Mouse (Mus musculus) left cerebral cortex, postnatal 4 days (tissue): ENCODE data around the gene Fam155a. TPM values are rescaled to one million over a fixed set of nuclear protein-coding genes. Genes with fewer than 3 reads are reported as not detected.

ENCODE experiments used
- DNase-seq: peaks from one replicate; pipeline ENCODE4 v3.0.0-alpha.2; 2022
- intact Hi-C: fragments of 180-260 bp; cut with DNase I; formaldehyde crosslinking; loops from one replicate; pipeline ENCODE4 v1.15.1; 2025
- total RNA-seq, 2 experiments: library from RNA; stranded (reverse); gene quantifications; 2 replicates each; pipeline ENCODE4 v1.2.3; 2021

The Fam155a gene
- total RNA-seq, 2 experiments from 2014 or later, result 84.6 to 84.9 TPM

DNA sequence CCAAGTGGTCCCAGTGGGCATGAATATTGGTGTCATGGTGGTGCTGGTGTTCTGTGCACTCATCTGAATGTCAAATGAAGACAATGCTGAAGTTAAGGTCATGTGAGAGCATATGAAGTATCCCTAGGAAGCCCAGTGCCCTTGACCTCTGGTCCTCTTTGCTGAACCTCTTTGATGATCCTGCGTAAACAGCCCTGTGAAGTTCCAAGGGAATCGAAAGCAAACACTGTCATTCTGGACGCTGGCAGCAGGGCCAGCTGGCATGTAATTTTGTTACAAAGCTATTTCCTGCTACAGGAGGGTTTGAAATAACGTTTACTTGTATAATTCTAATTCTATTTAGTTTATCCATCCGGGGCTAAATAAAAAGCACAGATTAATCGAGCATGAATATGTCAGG is 270.2 kb downstream of the Fam155a start:
- no peak for DNase-seq
- intact Hi-C loops, result no loop called here

GRCm38 (mm10) chr8:9494225-9494598 is 276.7 kb downstream of the Fam155a start:
- DNase-seq, result no peak
- intact Hi-C loops, result no loop called here

- intact Hi-C loops, result no loop called here
- no peak for DNase-seq
Measured at GRCm38 (mm10) chr8:9493557-9494224, 277.3 kb downstream of the Fam155a start.

DNA sequence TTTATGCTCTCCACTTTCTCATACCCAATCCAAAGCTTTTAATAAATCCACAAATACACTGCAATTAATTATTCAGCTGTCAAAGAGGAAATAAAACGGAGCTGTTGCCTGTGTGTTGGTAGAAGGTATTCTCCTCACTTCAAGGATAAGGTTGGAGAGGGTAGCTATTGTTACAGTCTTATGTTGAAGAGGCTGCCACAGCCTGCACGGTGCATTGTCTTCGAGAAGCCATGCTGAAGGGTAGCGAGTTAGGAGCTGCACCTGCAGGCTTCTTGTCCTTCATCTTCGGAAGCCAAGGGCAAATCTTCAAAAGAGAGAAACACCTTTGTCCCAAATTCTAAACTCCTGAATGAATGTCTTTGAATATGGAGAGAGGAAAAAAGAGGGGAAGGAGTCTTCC is 288.4 kb downstream of the Fam155a start:
- intact Hi-C loops, result no loop called here
- DNase-seq, result no peak

DNA sequence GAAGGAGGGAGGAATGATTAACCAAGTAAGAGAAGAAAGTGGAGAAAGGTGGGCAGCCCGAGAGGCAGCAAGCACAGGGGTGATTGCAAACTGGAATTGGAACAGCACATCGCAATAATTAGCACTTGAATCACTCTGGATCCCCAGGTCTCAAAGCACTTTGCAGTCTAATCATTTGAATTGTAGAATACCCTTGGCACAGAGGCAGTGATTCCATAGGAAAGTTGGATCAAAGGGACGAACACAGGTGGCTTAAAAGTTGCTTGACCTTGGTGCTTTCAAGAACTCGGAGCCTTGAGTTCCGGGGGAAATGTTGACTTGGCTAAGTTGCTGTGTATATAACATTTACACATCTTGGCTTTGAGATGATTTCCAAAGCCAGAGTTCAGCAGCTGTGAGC is 299.7 kb downstream of the Fam155a start:
- DNase-seq, result no peak
- intact Hi-C loops, result no loop called here

- intact Hi-C loops, result no loop called here
- DNase-seq, result no peak
Measured at GRCm38 (mm10) chr8:9470114-9470513, 300.8 kb downstream of the Fam155a start.

- intact Hi-C loops, result no loop called here
- DNase-seq, result no peak
Measured at GRCm38 (mm10) chr8:9461111-9461510, 309.9 kb downstream of the Fam155a start.

- no peak for DNase-seq
- intact Hi-C loops, result no loop called here
Measured at GRCm38 (mm10) chr8:9460707-9461106, 310.3 kb downstream of the Fam155a start.

GRCm38 (mm10) chr8:9458614-9459013 is 312.3 kb downstream of the Fam155a start:
- no peak for DNase-seq
- intact Hi-C loops, result no loop called here

DNA sequence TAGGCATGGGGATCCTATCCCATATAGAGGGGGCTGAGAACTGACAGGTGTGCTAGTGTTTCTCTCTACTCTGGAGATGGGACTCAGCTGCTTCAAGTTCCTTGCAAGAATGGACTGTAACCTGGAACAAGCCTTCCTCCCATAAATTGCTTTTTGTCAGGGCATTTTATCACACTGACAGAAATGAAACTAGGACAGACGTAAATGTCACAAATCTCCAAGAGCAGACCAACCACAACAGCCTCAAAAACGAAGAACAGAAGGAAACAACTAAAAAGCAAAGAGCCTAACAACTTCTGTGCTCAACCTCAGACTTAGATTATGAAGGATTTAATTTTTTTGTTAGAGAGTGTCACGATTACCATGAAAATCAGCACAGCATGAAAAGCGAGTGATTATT is 315.8 kb downstream of the Fam155a start:
- intact Hi-C loops, result no loop called here
- no peak for DNase-seq

DNA sequence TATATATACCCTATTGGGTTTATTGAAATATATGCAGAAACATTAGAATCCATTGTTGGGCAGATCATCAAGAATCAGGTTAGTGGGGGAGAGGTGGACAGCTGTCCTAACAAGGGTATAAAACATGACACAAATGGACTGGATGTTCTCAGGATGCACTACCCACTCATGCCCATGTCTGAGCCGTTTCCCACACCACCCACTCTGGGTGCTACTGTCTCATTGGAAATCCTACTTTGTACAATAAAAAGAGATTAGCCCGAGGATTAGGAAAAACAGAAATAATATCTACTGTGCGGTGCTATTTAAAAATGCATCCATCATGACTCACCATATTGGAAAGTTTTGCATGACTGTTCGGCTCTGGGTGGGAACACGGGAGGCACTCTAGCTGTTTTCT is 317.2 kb downstream of the Fam155a start:
- intact Hi-C loops, result no loop called here
- no peak for DNase-seq

DNA sequence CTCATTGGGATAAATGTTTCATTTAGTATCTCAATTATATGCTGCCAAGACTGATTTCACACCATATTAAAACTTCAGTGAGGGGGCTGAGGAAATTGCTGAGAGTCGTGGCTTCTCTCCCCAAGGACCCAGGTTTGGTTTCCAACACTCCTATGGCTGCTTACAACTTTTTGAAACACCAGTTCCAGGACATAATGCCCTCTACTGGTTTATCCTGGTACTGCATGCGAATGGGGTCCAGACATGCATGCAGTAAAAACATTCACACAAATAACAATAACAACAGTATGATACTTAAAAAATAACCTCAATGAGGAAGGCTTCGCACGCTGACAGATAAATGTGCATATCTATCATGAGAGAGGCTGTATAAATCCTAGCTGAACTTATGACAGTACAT is 319.4 kb downstream of the Fam155a start:
- no peak for DNase-seq
- intact Hi-C loops, result no loop called here

- intact Hi-C loops, result no loop called here
- no peak for DNase-seq
Measured at GRCm38 (mm10) chr8:9448613-9449012, 322.3 kb downstream of the Fam155a start.

- DNase-seq, result no peak
- intact Hi-C loops, result no loop called here
Measured at GRCm38 (mm10) chr8:9437822-9438221, 333.1 kb downstream of the Fam155a start.

DNA sequence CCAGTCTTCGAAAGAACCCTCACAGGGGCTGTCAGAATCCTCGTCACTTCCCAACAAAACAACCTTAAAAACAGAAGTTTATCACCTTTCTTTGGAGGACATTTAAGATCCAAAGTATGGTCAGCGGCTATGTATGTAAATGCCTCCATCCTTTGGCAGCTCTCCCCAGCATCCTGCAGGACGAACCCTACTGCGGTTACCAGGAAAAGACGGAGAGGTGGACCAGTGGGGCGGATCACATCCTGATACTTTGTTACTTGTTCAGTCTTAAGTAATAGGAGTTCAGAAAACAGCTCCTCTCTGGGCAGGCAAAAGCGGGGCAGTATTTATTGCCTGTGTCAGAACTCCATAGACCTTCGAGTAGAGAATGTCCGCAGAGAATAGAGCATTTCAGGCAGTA is 335.5 kb downstream of the Fam155a start:
- peak; percentile 15 for DNase-seq

GRCm38 (mm10) chr8:9432635-9433372 is 338.2 kb downstream of the Fam155a start:
- intact Hi-C loops, result no loop called here
- DNase-seq, result no peak

More for the DNA sequence above, 335.5 kb downstream of the Fam155a start:
- intact Hi-C loops, result no loop called here

- no peak for DNase-seq
- intact Hi-C loops, result no loop called here
Measured at GRCm38 (mm10) chr8:9428846-9429245, 342.1 kb downstream of the Fam155a start.

DNA sequence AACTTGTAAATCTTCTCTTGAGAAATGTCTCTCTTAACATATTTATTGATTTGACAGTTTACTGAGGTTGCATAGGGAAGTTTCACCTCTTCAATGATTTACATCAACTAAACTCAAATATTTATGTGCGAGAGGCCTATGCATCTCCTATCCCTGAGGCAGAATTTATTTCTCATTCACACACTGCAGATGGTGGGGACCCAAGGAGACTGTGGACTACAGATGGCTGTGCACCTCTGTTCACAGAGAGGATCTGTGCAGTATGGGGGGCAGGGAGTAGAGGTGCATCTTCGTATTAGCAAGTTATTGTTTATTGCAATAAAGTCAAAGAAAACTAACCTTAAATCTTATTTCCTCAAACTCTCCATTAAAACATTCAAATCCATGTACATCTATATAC is 346.9 kb downstream of the Fam155a start:
- intact Hi-C loops, result no loop called here

GRCm38 (mm10) chr8:9423590-9423989 is 347.4 kb downstream of the Fam155a start:
- DNase-seq, result no peak
- intact Hi-C loops, result no loop called here

More for the DNA sequence above, 346.9 kb downstream of the Fam155a start:
- DNase-seq, result no peak

DNA sequence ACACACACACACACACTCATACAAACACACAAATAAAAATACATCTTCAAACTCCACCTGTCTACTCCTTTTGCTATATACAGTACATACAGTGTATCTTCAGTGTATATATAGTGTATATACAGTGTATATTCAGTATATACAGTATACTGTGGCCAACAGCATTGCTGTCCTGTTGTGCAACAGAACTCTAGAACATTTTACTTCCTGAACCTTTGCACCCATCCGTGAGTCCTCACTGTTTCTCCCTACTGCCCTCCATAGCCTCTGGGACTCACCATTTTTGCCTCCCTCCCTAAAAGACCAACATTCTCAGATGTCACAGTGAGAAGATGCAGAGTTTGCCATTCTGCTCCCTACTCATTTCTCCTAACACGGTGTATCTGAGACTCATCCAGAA is 347.8 kb downstream of the Fam155a start:
- DNase-seq, result no peak

GRCm38 (mm10) chr8:9418856-9419800 is 351.8 kb downstream of the Fam155a start:
- peak; percentile 10 for DNase-seq
- intact Hi-C loops, result no loop called here

More for the DNA sequence above, 347.8 kb downstream of the Fam155a start:
- intact Hi-C loops, result no loop called here
